Mouse (Mus musculus): ENCODE results near the gene Gabpb1. TPM values are rescaled to one million over a fixed set of nuclear protein-coding genes. Genes with fewer than 3 reads are reported as not detected.

The Gabpb1 gene
- polyA plus RNA-seq, 1 experiment from 2014 or later = 58.4 TPM

DNA sequence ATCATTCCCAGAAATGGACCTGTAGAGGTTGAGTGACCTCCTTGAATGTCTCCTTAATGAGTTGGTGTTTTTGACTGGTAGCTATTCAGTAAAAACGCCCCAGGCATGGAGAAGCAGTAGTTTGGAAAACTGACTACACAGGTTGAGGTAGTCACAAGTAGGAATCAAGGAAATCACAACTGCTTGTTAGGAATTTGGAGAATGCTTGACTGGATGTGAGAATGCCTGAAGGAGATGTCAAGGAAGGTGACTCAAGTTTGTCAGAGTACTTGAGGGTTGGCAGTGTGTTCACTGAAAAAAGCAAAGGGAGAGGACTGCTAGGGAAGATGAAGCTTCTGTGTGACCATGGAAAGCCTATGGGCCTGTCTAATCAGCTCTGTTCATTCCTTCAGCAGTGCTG, 1.2 kb upstream of the Gabpb1 start:
- Histone ChIP-seq H3K27me3 (ENCODE audit: insufficient read depth, low read length) (no peaks in the 10 kb centered on the region), H3K9me3 (ENCODE audit: low read length) (peaks cover 3% of the 10 kb centered on the region; the same call in 1 of the 2 replicates), H3K36me3 (ENCODE audit: insufficient read depth, low read length) (peaks cover 7% of the 10 kb centered on the region), H3K9ac (replicated peaks; ENCODE audit: low read length) (no peak overlapping the region), H3K4me3 (ENCODE audit: low read length) (no peak overlapping the region), H3K27ac (ENCODE audit: low read length) (no peak overlapping the region), H3K4me1 (ENCODE audit: insufficient read depth, low read length) (peaks cover 23% of the 10 kb centered on the region), H3K4me2 (replicated peaks; ENCODE audit: low read depth, low read length) (no peak overlapping the region)
- 94% methylated on average over 1 of the region's 1 CpGs for WGBS
- ATAC-seq (ENCODE audit: low FRiP score, low TSS enrichment) = no peak

DNA sequence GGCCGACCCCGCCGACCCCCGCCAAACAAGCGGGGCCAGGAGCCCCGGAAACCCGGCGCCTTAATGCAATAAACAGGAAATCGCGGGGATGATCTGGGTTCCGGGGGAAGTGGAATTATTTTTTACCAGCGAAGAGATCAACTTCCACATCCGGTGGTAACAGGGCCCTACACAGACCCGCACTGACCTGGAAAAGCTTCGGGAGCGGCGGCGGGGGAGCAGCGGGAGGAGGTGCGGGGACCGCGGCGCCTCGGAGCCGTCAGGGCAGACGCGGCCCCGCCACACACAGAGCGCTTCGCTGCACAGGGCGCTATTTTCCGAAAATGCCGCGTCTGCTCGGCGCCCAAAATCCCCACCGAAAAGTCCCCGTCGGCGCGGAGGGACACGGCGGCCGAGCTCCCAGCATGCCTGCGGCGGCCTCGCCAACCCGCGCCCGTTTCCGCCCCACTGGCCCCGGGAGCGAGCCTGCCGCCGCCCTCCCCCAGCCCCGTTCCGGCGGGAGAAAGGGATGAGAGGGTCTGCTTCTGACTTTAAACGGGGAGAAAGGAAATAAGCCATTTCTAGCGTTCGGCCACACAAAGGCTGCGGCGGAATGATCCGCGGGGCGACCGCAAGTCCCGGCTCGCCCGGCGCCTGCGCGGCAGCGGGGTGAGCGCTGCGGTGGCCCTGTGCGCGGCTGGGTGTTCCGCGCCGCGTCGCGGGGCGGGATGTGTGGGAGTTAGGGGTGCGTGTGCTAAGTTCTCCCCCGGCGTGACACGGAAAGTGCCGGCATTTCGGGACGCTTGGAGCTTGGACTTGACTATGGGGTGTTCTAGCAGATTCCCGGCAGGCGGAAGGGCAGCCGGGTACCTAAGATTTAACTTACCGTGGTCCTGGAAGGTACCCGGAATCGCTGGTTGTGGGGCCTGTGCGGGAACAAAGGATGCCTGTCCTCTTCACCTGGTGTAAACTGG, 692 bp downstream of the Gabpb1 start:
- Histone ChIP-seq H3K36me3 (ENCODE audit: insufficient read depth, low read length) (peaks cover 6% of the 10 kb centered on the region; the same call in 1 of the 2 replicates), H3K27me3 (ENCODE audit: insufficient read depth, low read length) (no peaks in the 10 kb centered on the region), H3K9me3 (ENCODE audit: low read length) (peaks cover 3% of the 10 kb centered on the region; the same call in 1 of the 2 replicates), H3K4me3 (ENCODE audit: low read length) (peak overlapping the region; percentile 95), H3K4me1 (ENCODE audit: insufficient read depth, low read length) (peaks cover 27% of the 10 kb centered on the region), H3K27ac (ENCODE audit: low read length) (peak overlapping the region; percentile 100), H3K9ac (replicated peaks; ENCODE audit: low read length) (peak overlapping the region; percentile 100), H3K4me2 (replicated peaks; ENCODE audit: low read depth, low read length) (peak overlapping the region; percentile 70)
- under 1% methylated on average over 87 of the region's 99 CpGs for WGBS
- peak; percentile 95 for ATAC-seq (ENCODE audit: low FRiP score, low TSS enrichment)

DNA sequence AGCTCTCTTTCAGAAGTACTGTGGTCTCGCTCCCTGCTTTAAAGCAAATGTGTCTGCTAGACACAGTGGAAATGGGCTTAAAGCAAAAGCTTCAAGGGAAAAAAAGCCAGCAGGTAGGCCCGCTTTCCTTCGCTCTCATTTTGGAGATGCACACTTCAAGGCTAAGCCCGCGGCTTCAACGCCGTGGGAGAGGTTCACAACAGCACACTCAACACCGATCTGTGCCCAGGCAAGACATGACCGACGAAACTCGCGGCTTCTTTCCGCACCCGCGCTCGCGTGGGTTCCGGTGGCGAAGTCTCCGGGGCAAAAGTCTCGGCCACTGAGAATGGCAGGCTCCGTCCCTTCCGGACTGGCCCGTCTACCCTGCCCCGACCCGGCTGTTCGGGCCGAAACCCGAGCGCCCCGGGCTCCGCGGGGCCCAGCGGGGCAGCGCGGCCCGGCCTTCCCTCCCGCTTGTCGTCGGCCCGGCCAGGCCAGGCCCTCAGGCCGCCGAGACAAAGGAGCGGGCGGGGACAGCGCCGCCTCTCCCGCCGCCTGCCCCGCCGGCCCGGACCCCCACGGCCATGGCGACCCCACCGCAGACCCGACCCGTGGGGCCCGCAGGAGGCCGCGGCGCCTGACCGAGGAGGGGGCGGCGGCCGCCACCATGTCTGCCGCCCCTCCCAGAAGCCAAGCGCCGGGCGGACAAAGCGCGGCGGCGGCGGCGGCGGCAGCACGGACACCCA, 1.5 kb downstream of the Gabpb1 start:
- Histone ChIP-seq H3K4me1 (ENCODE audit: insufficient read depth, low read length) (peaks cover 27% of the 10 kb centered on the region), H3K4me3 (ENCODE audit: low read length) (peak overlapping the region; percentile 95), H3K4me2 (replicated peaks; ENCODE audit: low read depth, low read length) (peak overlapping the region; percentile 70), H3K36me3 (ENCODE audit: insufficient read depth, low read length) (peaks cover 6% of the 10 kb centered on the region; the same call in 1 of the 2 replicates), H3K9ac (replicated peaks; ENCODE audit: low read length) (peak overlapping the region; percentile 100), H3K9me3 (ENCODE audit: low read length) (no peaks in the 10 kb centered on the region), H3K27me3 (ENCODE audit: insufficient read depth, low read length) (no peaks in the 10 kb centered on the region), H3K27ac (ENCODE audit: low read length) (peak overlapping the region; percentile 100)
- WGBS = under 1% methylated on average over 71 of the region's 77 CpGs
- ATAC-seq (ENCODE audit: low FRiP score, low TSS enrichment) = peak; percentile 72

DNA sequence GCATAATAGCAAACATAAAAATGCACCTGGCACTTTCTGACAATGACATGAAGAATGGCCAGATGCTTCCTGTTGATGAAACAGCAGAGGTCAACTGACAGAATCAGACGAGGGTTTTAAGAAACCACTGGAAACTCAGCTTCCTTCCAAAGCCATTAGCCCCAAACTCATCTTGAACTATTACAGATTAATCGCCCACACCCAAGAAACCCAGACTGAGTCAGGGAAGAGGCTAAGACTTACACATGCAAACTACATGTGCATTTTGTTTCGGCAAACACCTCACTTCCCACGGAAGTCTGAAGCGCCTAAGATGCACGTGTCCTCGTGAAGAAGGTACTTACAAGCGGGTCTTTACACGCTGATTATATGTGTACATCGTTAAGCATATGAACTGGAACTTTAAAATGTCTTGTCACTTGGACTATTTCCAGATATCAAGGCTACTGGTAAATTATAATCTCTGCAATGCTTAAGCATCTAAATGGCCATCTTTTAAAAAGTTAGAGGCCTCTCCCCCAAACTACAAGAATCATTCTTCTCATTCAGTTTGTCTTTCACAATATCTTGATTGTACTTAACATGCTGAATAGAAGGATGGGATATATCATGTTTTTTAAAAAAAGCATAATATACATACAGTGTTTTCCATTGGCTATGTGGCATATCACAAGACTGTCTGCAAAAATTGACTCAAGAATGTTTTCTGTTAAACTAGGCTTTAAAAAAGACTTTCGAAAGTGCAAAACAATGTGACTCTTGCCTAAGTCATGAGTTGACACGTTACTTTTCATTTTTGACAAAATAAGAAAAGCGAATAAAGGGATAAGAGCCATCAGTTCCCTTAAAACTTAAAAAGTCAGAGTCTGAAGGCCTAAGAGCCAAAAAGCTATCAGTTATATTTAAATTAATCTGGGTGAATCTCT, 2.6 kb downstream of the Gabpb1 start:
- Histone ChIP-seq H3K9me3 (ENCODE audit: low read length) (no peaks in the 10 kb centered on the region), H3K27ac (ENCODE audit: low read length) (no peak overlapping the region), H3K4me1 (ENCODE audit: insufficient read depth, low read length) (peaks cover 27% of the 10 kb centered on the region), H3K27me3 (ENCODE audit: insufficient read depth, low read length) (no peaks in the 10 kb centered on the region), H3K9ac (replicated peaks; ENCODE audit: low read length) (peak overlapping the region; percentile 100), H3K36me3 (ENCODE audit: insufficient read depth, low read length) (peaks cover 6% of the 10 kb centered on the region; the same call in 1 of the 2 replicates), H3K4me2 (replicated peaks; ENCODE audit: low read depth, low read length) (peak overlapping the region; percentile 70), H3K4me3 (ENCODE audit: low read length) (peak overlapping the region; percentile 95)
- WGBS = 47% methylated on average over 13 of the region's 13 CpGs
- no peak for ATAC-seq (ENCODE audit: low FRiP score, low TSS enrichment)

DNA sequence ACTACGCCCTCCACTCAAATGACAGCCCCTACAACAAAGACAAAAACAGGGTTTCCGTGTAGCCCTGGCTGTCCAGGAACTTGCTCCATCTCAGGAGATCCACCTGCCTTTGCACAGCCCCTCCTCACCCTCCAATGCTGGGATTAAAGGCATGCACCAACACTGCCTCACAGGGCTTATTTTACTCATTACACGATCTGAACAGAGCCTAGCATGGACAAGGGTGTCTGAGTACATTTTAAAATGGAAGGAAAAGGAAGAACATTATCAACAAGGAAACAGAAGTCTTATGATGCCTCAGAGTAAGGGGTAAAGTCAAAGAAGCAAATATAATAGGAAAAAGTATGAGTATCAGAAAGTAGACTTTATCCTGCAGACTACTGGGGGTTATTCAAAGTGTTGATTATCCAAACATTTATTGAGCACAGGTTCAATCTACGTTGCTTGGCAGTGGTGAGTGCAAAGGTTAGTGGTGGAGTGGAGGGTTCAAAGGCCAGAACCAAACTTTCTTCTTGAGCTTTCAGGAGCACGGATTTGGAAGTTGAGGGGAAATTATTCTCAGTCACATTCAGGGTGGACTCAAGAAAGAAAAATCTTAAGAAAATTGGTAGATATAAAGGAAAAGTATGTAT, 7.4 kb downstream of the Gabpb1 start:
- Histone ChIP-seq H3K27ac (ENCODE audit: low read length) (no peak overlapping the region), H3K27me3 (ENCODE audit: insufficient read depth, low read length) (no peaks in the 10 kb centered on the region), H3K36me3 (ENCODE audit: insufficient read depth, low read length) (0 out of 2 replicates have a peak, but pooled peaks cover 3% of the 10 kb centered on the region), H3K4me1 (ENCODE audit: insufficient read depth, low read length) (peaks cover 17% of the 10 kb centered on the region), H3K4me3 (ENCODE audit: low read length) (no peak overlapping the region), H3K4me2 (replicated peaks; ENCODE audit: low read depth, low read length) (no peak overlapping the region), H3K9ac (replicated peaks; ENCODE audit: low read length) (no peak overlapping the region), H3K9me3 (ENCODE audit: low read length) (no peaks in the 10 kb centered on the region)
- 87% methylated on average over 5 of the region's 5 CpGs for WGBS
- no peak for ATAC-seq (ENCODE audit: low FRiP score, low TSS enrichment)

DNA sequence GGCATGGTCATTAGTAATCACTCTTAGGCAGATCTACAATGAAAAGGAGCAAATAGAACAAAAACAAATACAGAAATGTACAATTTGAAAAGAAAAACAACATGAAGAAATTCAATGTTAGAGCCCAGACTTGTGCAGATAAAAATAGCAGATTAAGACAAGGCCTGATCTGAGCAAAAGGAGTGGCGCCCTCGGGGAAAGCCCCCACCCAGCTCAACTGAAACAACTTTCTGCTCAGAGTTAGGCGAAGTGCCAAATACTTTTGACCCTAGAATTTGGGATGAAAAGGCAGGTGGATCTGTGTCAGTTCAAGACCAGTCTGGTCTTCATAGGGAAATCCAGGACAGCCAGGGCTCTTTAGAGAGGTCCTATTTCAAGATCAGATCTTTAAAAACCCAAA, 10.2 kb downstream of the Gabpb1 start:
- Histone ChIP-seq H3K9ac (replicated peaks; ENCODE audit: low read length) (no peak overlapping the region), H3K36me3 (ENCODE audit: insufficient read depth, low read length) (0 out of 2 replicates have a peak, but pooled peaks cover 3% of the 10 kb centered on the region), H3K9me3 (ENCODE audit: low read length) (no peaks in the 10 kb centered on the region), H3K4me1 (ENCODE audit: insufficient read depth, low read length) (no peaks in the 10 kb centered on the region), H3K27me3 (ENCODE audit: insufficient read depth, low read length) (no peaks in the 10 kb centered on the region), H3K4me2 (replicated peaks; ENCODE audit: low read depth, low read length) (no peak overlapping the region), H3K4me3 (ENCODE audit: low read length) (no peak overlapping the region), H3K27ac (ENCODE audit: low read length) (no peak overlapping the region)
- WGBS = 88% methylated on average over 3 of the region's 3 CpGs
- no peak for ATAC-seq (ENCODE audit: low FRiP score, low TSS enrichment)

DNA sequence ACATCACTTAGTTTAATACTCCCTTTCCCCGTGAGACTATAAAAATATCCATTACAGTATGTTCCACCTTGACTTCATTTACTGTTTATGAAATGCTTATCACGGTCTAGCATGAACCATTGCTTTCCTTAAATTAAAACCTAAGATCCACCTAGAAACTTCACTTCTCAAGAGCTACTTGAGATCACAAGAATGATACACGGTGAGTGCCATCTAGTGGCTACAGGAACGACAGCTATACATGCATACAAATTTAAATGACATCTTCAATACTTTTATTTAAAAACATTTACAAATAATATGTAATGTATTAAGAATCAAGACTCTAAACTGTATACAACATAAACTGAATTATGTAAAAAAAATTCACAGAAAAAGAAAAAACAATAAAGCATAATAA, 12.7 kb downstream of the Gabpb1 start:
- Histone ChIP-seq H3K4me2 (replicated peaks; ENCODE audit: low read depth, low read length) (no peak overlapping the region), H3K9me3 (ENCODE audit: low read length) (no peaks in the 10 kb centered on the region), H3K9ac (replicated peaks; ENCODE audit: low read length) (no peak overlapping the region), H3K27ac (ENCODE audit: low read length) (no peak overlapping the region), H3K4me3 (ENCODE audit: low read length) (no peak overlapping the region), H3K27me3 (ENCODE audit: insufficient read depth, low read length) (no peaks in the 10 kb centered on the region), H3K36me3 (ENCODE audit: insufficient read depth, low read length) (no peaks in the 10 kb centered on the region), H3K4me1 (ENCODE audit: insufficient read depth, low read length) (0 out of 2 replicates have a peak, but pooled peaks cover 3% of the 10 kb centered on the region)
- no peak for ATAC-seq (ENCODE audit: low FRiP score, low TSS enrichment)
- 56% methylated on average over 4 of the region's 4 CpGs for WGBS

DNA sequence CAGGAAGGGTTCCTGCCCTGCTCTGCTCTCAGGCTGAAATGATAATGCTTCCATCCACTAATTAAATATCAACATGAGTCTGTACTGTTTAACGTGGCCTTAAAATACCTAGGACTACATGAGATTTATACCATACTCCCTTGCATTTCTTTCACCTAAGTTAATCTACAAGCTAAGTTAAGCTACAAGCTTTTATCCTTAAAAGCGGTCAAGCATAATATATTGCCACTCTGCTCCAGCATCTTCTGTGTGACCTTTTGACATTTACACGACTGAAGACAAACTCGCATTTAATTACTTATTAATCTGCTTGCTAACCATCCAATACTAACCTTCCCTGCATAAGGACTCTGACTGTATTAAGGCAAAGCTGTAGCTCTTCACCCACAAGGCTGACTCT, 23.2 kb downstream of the Gabpb1 start:
- no peaks in the 10 kb centered on the region for H3K27me3 ChIP-seq (ENCODE audit: insufficient read depth, low read length)
- ATAC-seq (ENCODE audit: low FRiP score, low TSS enrichment) = peak; percentile 92
- H3K27ac ChIP-seq (ENCODE audit: low read length) = peak overlapping the region; percentile 21
- no peak overlapping the region for H3K4me2 ChIP-seq (replicated peaks; ENCODE audit: low read depth, low read length)
- no peak overlapping the region for H3K4me3 ChIP-seq (ENCODE audit: low read length)
- no peak overlapping the region for H3K9ac ChIP-seq (replicated peaks; ENCODE audit: low read length)
- H3K4me1 ChIP-seq (ENCODE audit: insufficient read depth, low read length) = no peaks in the 10 kb centered on the region
- WGBS = 61% methylated on average over 4 of the region's 4 CpGs
- H3K9me3 ChIP-seq (ENCODE audit: low read length) = no peaks in the 10 kb centered on the region
- peaks cover 35% of the 10 kb centered on the region for H3K36me3 ChIP-seq (ENCODE audit: insufficient read depth, low read length)

DNA sequence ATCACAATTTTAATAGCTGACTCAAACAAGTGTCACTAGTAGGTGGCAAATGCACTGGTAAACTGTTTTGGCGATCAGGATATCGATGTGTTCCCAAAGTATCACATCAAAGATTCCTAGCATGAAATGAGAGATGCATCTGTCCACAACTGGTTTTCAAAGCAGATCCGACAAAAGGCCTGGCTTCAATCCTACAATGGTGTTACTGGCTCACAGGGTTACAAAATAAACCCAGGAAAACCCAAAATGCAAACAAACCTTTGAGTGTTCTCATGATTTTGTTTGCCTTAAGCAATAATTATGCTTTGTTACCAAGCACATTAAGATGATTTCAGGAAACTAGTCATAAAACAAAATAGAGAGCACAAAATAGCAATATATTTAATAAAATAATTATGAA, 28.4 kb downstream of the Gabpb1 start:
- Histone ChIP-seq H3K4me3 (ENCODE audit: low read length) (no peak overlapping the region), H3K9me3 (ENCODE audit: low read length) (no peaks in the 10 kb centered on the region), H3K4me1 (ENCODE audit: insufficient read depth, low read length) (no peaks in the 10 kb centered on the region), H3K4me2 (replicated peaks; ENCODE audit: low read depth, low read length) (no peak overlapping the region), H3K9ac (replicated peaks; ENCODE audit: low read length) (no peak overlapping the region), H3K27me3 (ENCODE audit: insufficient read depth, low read length) (no peaks in the 10 kb centered on the region), H3K36me3 (ENCODE audit: insufficient read depth, low read length) (peaks cover 54% of the 10 kb centered on the region), H3K27ac (ENCODE audit: low read length) (no peak overlapping the region)
- WGBS = 94% methylated on average over 3 of the region's 3 CpGs
- no peak for ATAC-seq (ENCODE audit: low FRiP score, low TSS enrichment)
